Mouse (Mus musculus): Measurements from ENCODE around the gene Hsd17b1. TPM values are rescaled to one million over a fixed set of nuclear protein-coding genes. Genes with fewer than 3 reads are reported as not detected.

Hsd17b1 gene
- 0.23 and 0.42 TPM in 2 replicates for polyA plus RNA-seq (2012; rRNA removed)
- not detected in 2 replicates for polyA plus RNA-seq (2014; fragmentation: Nextera tagmentation; extraction: Ambion mirVana)

- H3K4me2 ChIP-seq (replicated peaks; ENCODE audit: low read depth, low read length, severe bottlenecking): no peak within 1 kb of the TSS
- H3K9ac ChIP-seq (ENCODE audit: low read depth, low read length, severe bottlenecking): no peak within 1 kb of the TSS
- 66% methylated on average over 9 of the region's 9 CpGs for WGBS
- peaks cover 3% of the 10 kb centered on the region; the same call in 1 of the 2 replicates for H3K4me1 ChIP-seq (ENCODE audit: control insufficient read depth, insufficient read depth, low read length)
- no peaks in the 10 kb centered on the region for H3K9me3 ChIP-seq (ENCODE audit: control insufficient read depth, low read length)
- H3K27me3 ChIP-seq (ENCODE audit: control insufficient read depth, insufficient read depth, low read length): peaks cover 34% of the 10 kb centered on the region
- no peak for TF ChIP-seq POLR2A (IDR thresholded peaks at IDR 0.05; ENCODE audit: borderline replicate concordance, extremely low read depth, insufficient read depth, insufficient read length)
- ATAC-seq (ENCODE audit: low FRiP score, low read depth): no peak
- H3K27ac ChIP-seq (replicated peaks; ENCODE audit: low read depth, low read length): no peak within 1 kb of the TSS
- 0 out of 2 replicates have a peak within 1 kb of the TSS, but pooled peaks have one; percentile 15 for H3K4me3 ChIP-seq (replicated peaks; ENCODE audit: low read length)
- DNase-seq (ENCODE audit: low spot score): no peak
- no peaks in the 10 kb centered on the region for H3K36me3 ChIP-seq (ENCODE audit: control insufficient read depth, insufficient read depth, low read length)
These were observed at the start of gene Hsd17b1 for GRCm38 (mm10) chr11:101078121-101078520. Gene Hsd17b1, plus strand, starts transcription at chr11:101078411.

- no peaks in the 10 kb centered on the region for H3K4me1 ChIP-seq (ENCODE audit: control insufficient read depth, insufficient read depth, low read length)
- H3K4me3 ChIP-seq (replicated peaks; ENCODE audit: low read length): no peak overlapping the region
- H3K27me3 ChIP-seq (ENCODE audit: control insufficient read depth, insufficient read depth, low read length): no peaks in the 10 kb centered on the region
- ATAC-seq (ENCODE audit: low FRiP score, low read depth) (no peak), DNase-seq (ENCODE audit: low spot score) (no peak)
- no peak for TF ChIP-seq POLR2A (IDR thresholded peaks at IDR 0.05; ENCODE audit: borderline replicate concordance, extremely low read depth, insufficient read depth, insufficient read length)
- no peaks in the 10 kb centered on the region for H3K9me3 ChIP-seq (ENCODE audit: control insufficient read depth, low read length)
- no peak overlapping the region for H3K9ac ChIP-seq (ENCODE audit: low read depth, low read length, severe bottlenecking)
- H3K36me3 ChIP-seq (ENCODE audit: control insufficient read depth, insufficient read depth, low read length): peaks cover 52% of the 10 kb centered on the region
- H3K27ac ChIP-seq (replicated peaks; ENCODE audit: low read depth, low read length): no peak overlapping the region
- H3K4me2 ChIP-seq (replicated peaks; ENCODE audit: low read depth, low read length, severe bottlenecking): no peak overlapping the region
- 69% methylated on average over 8 of the region's 8 CpGs for WGBS
These were observed 48.9 kb upstream of the Hsd17b1 start for GRCm38 (mm10) chr11:101029320-101029719.

DNA sequence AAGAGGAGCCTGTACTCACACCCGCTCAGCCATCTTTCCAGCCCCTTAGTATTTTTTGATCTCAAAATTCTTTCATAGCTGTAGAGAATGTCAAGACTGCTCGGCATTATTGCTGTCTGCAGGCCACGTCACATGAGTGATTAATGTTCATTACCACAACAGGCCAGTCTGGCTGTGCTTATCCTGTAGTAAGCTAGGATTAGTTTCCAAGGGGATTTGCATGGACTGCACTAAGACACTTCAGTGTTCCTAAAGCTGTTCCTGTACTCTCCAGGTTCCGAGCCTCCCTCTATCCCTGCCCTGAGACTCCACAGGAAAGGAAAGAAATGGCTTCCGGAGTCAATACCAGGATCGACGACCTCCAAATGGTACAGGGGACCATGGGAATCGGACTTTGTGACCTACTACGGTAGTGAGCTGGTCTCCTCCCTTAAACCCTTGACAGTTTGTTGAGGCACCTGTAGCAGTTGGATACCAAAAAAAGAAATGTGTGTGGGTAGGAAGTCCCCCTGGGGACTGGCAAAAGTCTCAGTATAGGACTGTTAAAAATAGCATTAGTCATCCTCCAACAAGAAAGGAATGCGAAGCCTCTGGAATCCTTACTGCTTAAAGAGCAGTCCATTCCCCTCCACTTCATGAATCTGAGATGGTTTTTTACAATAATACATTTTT lies 47.9 kb upstream of the Hsd17b1 start:
- Histone ChIP-seq H3K27ac (replicated peaks; ENCODE audit: low read depth, low read length) (no peak overlapping the region; the same call in 1 of the 2 replicates), H3K27me3 (ENCODE audit: control insufficient read depth, insufficient read depth, low read length) (no peaks in the 10 kb centered on the region), H3K9ac (ENCODE audit: low read depth, low read length, severe bottlenecking) (no peak overlapping the region), H3K4me2 (replicated peaks; ENCODE audit: low read depth, low read length, severe bottlenecking) (no peak overlapping the region), H3K4me1 (ENCODE audit: control insufficient read depth, insufficient read depth, low read length) (no peaks in the 10 kb centered on the region), H3K4me3 (replicated peaks; ENCODE audit: low read length) (no peak overlapping the region), H3K9me3 (ENCODE audit: control insufficient read depth, low read length) (no peaks in the 10 kb centered on the region), H3K36me3 (ENCODE audit: control insufficient read depth, insufficient read depth, low read length) (peaks cover 51% of the 10 kb centered on the region)
- 69% methylated on average over 10 of the region's 10 CpGs for WGBS
- TF ChIP-seq POLR2A (IDR thresholded peaks at IDR 0.05; ENCODE audit: borderline replicate concordance, extremely low read depth, insufficient read depth, insufficient read length): no peak
- ATAC-seq (ENCODE audit: low FRiP score, low read depth) (no peak), DNase-seq (ENCODE audit: low spot score) (peak; percentile 19)

DNA sequence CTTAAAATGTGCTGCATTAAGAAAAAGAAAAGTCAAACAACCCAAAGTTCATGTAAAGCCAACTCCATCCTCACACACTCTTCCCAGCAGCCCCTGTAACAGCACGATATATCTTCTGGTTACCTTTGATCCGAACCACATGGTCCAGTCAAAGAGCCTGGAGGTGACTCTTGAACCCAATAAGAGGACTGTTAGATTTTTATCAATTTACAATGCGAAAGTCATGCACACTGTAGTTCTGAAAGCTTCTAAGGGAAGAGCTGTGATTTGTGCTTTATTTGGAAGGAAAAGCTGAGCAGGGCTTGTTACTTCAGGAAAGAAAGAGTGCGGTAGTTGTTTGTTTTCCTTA lies 47.4 kb upstream of the Hsd17b1 start:
- Histone ChIP-seq H3K9ac (ENCODE audit: low read depth, low read length, severe bottlenecking) (no peak overlapping the region), H3K4me3 (replicated peaks; ENCODE audit: low read length) (no peak overlapping the region), H3K36me3 (ENCODE audit: control insufficient read depth, insufficient read depth, low read length) (peaks cover 46% of the 10 kb centered on the region), H3K27me3 (ENCODE audit: control insufficient read depth, insufficient read depth, low read length) (no peaks in the 10 kb centered on the region), H3K9me3 (ENCODE audit: control insufficient read depth, low read length) (no peaks in the 10 kb centered on the region), H3K4me1 (ENCODE audit: control insufficient read depth, insufficient read depth, low read length) (no peaks in the 10 kb centered on the region), H3K27ac (replicated peaks; ENCODE audit: low read depth, low read length) (no peak overlapping the region), H3K4me2 (replicated peaks; ENCODE audit: low read depth, low read length, severe bottlenecking) (no peak overlapping the region)
- no peak for TF ChIP-seq POLR2A (IDR thresholded peaks at IDR 0.05; ENCODE audit: borderline replicate concordance, extremely low read depth, insufficient read depth, insufficient read length)
- ATAC-seq (ENCODE audit: low FRiP score, low read depth) (no peak), DNase-seq (ENCODE audit: low spot score) (no peak)
- WGBS: 84% methylated on average over 4 of the region's 4 CpGs

- 100% methylated on average over 1 of the region's 1 CpGs for WGBS
- no peaks in the 10 kb centered on the region for H3K9me3 ChIP-seq (ENCODE audit: control insufficient read depth, low read length)
- no peak overlapping the region for H3K4me2 ChIP-seq (replicated peaks; ENCODE audit: low read depth, low read length, severe bottlenecking)
- H3K9ac ChIP-seq (ENCODE audit: low read depth, low read length, severe bottlenecking): no peak overlapping the region
- H3K4me1 ChIP-seq (ENCODE audit: control insufficient read depth, insufficient read depth, low read length): no peaks in the 10 kb centered on the region
- no peak for TF ChIP-seq POLR2A (IDR thresholded peaks at IDR 0.05; ENCODE audit: borderline replicate concordance, extremely low read depth, insufficient read depth, insufficient read length)
- H3K27ac ChIP-seq (replicated peaks; ENCODE audit: low read depth, low read length): no peak overlapping the region
- H3K4me3 ChIP-seq (replicated peaks; ENCODE audit: low read length): no peak overlapping the region
- H3K27me3 ChIP-seq (ENCODE audit: control insufficient read depth, insufficient read depth, low read length): no peaks in the 10 kb centered on the region
- DNase-seq (ENCODE audit: low spot score) (no peak), ATAC-seq (ENCODE audit: low FRiP score, low read depth) (no peak)
- H3K36me3 ChIP-seq (ENCODE audit: control insufficient read depth, insufficient read depth, low read length): peaks cover 44% of the 10 kb centered on the region
These were observed 46.7 kb upstream of the Hsd17b1 start for GRCm38 (mm10) chr11:101031470-101031869.
